Mouse (Mus musculus) ES-Bruce4 (cell line): ENCODE results near the gene Bahcc1.

ENCODE experiments used
- CTCF ChIP-seq: IDR thresholded peaks from one replicate; pipeline ENCODE4 v1.8.1; 2011; ENCODE audit warnings: low read depth, low read length
- EP300 ChIP-seq: IDR thresholded peaks from 2 replicates; pipeline ENCODE4 v1.6.1; 2011; ENCODE audit warnings: low read depth, low read length; ENCODE audit not compliant: insufficient read depth
- POLR2A ChIP-seq: IDR thresholded peaks from one replicate; pipeline ENCODE4 v1.8.1; 2011; ENCODE audit warnings: low read length; ENCODE audit not compliant: insufficient read depth

DNA sequence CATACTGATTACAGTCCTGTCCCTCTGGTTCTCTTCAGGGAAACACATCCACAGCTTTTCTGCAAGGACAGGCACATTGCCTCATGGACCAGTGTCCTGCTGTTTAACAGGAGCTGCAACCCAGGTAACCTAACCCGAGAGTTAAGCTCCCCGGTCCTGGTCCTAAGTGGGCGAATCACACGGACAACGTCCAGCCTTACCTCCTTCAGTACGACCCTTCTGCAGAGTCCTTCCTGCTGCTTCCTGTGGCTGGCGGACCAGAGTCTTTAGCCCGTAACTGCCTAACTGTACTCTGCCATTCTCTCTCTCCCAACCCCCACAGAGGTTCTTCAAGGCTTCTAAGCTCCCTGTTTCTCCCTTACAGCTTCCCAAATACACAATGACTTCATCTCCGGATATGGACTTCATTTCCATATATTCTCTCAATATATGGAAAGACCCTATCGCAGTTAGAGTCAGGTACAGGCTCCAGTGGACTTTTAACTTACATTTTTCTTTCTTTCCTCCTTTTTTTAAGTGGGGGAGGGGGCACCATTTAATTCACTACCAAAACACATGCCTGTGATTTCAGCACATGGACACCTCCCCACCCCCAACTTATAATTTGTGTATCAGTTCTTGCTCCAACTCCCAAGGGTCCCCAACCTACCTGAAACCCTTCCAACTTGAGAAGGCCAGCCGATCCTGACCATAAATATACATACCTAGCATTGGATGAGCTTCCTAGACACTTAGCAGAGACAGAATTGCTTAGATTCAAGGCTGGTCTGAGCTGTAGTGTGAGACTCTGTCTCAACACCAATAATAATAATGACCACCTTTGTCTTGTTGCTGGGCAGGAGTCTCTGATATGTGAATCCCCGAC, 11.6 kb upstream of the Bahcc1 start:
- TF ChIP-seq CTCF (no peak), POLR2A (no peak), EP300 (no peak)
